Mouse (Mus musculus) embryonic fibroblast, embryonic 13.5 days (primary cell): ENCODE data around the gene Erf.

Experiments used
- CTCF ChIP-seq: IDR thresholded peaks from 2 replicates; pipeline ENCODE4 v1.5.1; 2011; ENCODE audit warnings: mild to moderate bottlenecking, control low read depth, low read length, moderate library complexity, borderline replicate concordance; ENCODE audit not compliant: insufficient read depth
- POLR2A ChIP-seq: IDR thresholded peaks from 2 replicates; pipeline ENCODE4 v1.6.1; 2011; ENCODE audit warnings: low read depth, mild to moderate bottlenecking, control low read depth, low read length, moderate library complexity

DNA sequence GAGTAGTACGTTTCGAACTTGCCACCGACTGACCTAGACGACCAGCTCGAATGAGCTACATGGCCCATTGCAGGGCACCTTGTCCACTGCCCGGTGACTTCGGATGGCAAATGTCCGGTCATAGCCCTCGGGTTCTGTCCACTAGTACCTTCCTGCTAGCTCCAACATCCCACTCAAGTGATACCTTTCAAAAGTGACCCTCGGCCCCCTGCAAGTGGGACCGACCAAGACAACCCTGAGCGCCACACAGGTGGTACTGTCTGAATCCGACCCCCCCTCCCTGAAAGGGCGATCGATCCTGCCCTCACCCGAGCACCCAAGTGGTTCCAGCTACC is 31.2 kb downstream of the Erf start:
- TF ChIP-seq POLR2A (no peak), CTCF (no peak)
